Mouse (Mus musculus) R1 (cell line): ENCODE measurements around the gene Tmem38b.
"Not testable (repeated sequence)": the region's sequence is repeated elsewhere in the genome, so short reads cannot be mapped to it uniquely, and the experiment has no call there.

Experiments
- DNase-seq: peaks from one replicate; pipeline ENCODE4 v3.0.0-alpha.2; 2018; ENCODE audit warnings: low read depth, low spot score

Tmem38b gene

DNA sequence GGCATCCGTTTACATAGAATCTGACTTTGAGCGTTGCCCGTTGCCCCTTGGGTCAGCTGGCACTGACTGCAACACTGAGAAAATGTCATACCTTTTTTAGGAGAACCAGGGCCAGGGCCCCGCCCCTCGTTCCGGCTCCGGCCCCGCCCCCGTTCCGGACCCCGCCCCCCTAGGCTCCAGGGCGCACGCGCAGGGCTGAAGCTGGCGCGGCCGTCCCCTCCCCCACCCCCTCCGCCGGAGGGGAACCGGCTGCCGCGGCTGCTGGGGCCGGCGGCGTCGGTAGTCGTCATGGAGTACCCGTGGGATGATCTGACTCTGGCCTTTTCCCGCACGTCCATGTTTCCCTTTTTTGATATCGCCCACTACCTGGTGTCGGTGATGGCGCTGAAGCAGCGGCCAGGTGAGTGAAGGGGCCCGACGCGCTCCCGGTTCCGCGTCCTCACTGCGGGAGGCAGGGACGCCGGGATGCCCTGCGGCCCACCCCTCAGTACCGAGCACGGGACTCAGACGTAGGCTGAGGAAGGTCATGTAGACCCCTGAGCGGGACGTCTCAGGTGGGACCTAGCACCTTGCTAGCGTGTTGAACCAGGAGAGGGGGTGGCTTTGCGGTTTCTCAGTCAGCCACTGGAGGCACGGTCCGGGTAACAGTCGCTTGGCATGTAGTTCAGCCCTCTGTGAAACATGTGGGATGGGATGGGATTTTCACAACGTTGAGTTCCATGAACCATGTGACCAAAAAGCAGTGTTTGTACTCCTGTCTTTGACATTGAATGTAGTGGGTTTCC is at the start of gene Tmem38b:
Gene Tmem38b, plus strand, starts transcription at position 225 of the 785 bp plus-strand sequence.
- DNase-seq = peak; percentile 87

- DNase-seq = no peak
These were observed 44.4 kb upstream of the Tmem38b start for GRCm38 (mm10) chr4:53781396-53781795.

- peak; percentile 64 for DNase-seq
These were observed 43.4 kb upstream of the Tmem38b start for GRCm38 (mm10) chr4:53782216-53783070.

GRCm38 (mm10) chr4:53785746-53786398 is 40.0 kb upstream of the Tmem38b start:
- DNase-seq = no peak

DNA sequence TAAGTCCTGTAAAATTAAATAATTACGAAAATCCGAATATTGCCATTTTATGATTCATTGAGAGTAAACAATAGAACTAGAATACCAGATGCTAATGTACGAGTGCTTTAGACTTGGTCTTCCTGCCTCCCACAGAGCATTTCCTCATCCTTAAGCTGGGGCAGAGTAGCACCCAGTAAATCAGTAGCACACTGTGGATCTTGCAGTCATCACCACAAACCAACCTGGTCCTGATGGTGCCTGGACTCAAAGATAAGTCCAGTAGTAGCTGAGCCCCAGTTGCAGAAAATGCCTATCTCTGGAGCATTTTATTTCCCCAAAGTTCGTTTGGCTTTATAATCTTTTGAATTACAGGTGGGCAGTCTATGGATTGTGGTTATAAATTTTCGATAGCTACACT is 39.0 kb upstream of the Tmem38b start:
- no peak for DNase-seq

GRCm38 (mm10) chr4:53789346-53789745 is 36.5 kb upstream of the Tmem38b start:
- DNase-seq = peak; percentile 88

GRCm38 (mm10) chr4:53794257-53794966 is 31.4 kb upstream of the Tmem38b start:
- DNase-seq = no peak

DNA sequence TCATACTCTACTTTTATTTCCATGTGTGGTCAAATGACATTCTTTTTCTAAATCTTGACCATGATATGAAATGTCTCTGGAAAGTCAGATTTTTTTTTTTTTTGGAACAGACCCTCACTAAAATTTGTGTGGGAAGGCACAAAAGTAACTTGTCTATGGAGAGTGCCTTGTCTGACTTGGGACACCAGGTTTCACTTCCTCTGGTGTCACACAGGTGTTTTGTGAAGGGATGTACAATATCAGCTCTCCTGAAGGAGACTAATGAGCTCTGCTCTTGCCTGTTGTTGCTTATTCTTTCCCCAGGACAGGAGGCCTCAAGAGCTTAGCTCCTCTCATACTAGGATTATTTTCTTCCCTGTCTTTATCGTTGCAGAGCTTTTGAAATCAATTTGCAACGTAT is 30.8 kb upstream of the Tmem38b start:
- DNase-seq = no peak

DNA sequence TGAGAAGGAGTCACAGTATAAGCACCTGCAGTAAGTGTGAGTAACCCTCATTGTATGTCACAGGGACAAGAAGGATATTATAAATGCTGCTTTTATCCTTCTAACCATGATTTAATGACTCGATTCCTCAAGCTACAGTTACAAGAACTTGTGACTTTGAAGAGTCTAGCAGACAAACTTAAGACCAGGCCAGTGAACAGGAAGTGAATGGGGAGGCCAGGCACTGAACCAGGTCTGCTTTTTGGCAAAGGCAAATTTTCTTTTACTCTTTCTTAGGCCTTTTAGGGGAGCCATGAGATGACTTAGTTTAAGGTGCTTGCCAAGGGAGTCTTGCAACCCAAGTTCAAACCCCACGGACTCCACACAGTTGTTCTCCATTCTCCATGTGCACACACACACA is 30.1 kb upstream of the Tmem38b start:
- no peak for DNase-seq

DNA sequence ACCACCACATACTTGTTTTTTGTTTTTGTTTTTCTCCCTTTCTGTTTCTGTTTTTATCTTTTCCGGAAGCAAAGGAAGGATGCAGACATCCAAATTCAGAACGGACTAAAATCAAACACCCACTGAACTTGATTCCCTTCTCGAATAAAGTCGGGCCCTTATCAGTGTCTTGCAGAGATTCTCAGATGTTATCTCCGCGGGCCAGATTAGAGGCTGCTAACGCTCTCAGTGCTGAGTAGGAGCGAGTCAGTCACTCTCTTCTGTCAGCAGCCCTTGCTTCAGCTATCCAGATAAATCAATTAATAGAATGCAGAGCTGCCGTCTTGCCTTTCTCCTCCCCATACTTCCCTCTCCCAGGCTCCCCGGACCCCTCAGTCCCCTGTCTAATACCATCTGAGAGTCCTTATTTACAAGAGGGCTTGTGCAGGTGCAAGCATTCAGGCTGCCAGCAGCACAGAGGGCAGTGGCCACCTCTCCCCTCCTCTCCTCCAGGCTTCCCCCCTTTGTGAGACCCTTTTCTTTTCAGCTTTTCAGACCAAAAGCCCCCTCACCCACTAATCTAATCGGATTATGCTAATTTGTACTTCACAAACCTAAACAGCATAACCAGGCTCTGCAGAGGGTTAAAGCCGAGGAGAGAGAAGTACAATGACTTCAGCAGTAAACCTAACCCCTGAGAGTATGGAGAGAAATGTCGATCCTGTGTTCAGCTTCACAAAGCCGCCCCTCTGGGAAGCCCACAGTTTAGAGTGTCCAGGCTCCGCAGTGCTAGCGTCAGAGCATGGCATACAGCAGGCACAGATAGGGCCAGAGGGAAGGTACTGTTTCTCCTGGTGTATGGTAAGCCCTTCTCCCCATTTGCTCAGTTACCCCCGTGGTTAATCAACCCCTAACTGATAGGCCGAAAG is 28.7 kb upstream of the Tmem38b start:
- DNase-seq = no peak

GRCm38 (mm10) chr4:53798896-53799676 is 26.8 kb upstream of the Tmem38b start:
- peak; percentile 47 for DNase-seq

GRCm38 (mm10) chr4:53799753-53800152 is 26.1 kb upstream of the Tmem38b start:
- no peak for DNase-seq

GRCm38 (mm10) chr4:53803674-53804073 is 22.2 kb upstream of the Tmem38b start:
- DNase-seq = not testable (repeated sequence)

- DNase-seq = not testable (repeated sequence)
These were observed 19.4 kb upstream of the Tmem38b start for GRCm38 (mm10) chr4:53806428-53806827.

GRCm38 (mm10) chr4:53818320-53818719 is 7.5 kb upstream of the Tmem38b start:
- DNase-seq = no peak

DNA sequence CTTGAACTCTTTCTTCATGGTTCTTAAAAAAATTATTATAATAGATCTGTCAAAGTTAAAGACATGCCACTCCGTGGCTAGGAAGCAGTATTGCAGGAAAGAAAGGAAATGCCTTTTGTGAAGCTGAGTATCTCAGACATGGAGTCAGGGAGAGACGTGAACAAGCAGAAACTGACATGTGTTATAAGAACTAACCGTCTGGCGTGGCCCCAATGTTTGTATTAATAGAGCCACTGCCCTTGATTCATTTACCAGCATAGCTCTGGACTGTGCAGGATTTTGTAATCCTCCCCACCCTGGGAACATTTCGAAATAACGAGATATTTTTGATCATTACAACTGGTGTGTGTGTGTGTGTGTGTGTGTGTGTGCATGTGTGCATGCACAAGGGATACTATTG is 2.1 kb upstream of the Tmem38b start:
- DNase-seq = no peak

- no peak for DNase-seq
These were observed 1.0 kb upstream of the Tmem38b start for GRCm38 (mm10) chr4:53824831-53825230.

DNA sequence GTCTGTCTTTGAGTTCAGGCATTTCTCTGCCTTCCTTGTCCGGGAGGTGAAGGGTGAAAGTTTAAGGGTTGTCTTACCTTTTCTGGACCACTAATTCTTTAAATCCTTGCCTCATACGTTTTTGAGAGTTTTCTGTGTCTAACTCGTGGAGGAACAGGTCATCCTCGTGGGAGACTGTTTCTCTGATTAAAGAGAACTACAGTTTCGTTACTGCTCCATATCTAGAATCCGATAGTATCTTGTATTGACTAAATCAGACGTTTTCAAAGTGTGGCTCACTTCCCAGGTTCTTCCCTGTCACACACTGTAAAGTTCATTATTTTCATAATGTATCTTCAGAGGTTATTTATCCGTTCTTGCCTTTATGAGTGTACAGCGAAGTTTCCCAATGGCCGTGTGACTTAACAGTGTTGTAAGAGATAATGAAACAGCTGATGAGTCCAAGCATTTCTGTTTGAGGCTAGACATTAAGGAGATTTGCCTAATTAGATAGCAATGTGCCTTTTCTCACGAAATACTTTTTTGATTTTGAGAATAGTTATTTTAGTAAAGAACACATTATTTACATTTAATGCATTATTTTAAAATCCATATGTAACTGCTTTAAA is 900 bp downstream of the Tmem38b start:
- DNase-seq = no peak

- DNase-seq = no peak
These were observed 2.0 kb downstream of the Tmem38b start for GRCm38 (mm10) chr4:53827869-53828268.
